Comparison of ENCODE assay signal across 7 mouse cellular contexts in genomic region chrX:102251937-102252860, GRCm38 (mm10). TPM values are rescaled to one million over a fixed set of nuclear protein-coding genes. Genes with fewer than 3 reads are reported as not detected.
DNase-seq lines count a peak whose midpoint lies in the region; ATAC-seq lines count a peak whose summit lies in the region.

Gene Cited1 (minus strand): TSS chrX:102252181.

- peak; percentile 95 for ATAC-seq in megakaryocyte progenitor cell, adult 5-6 weeks (replicated peaks; ENCODE audit: poor library complexity)

- peak; percentile 85 to 88 for DNase-seq in adrenal gland, adult (ENCODE audit: inconsistent age in 2 of 2, low spot score in 1 of 2)
- DNase-seq in cerebellum, postnatal 36 days: peak; percentile 59 to 63
- DNase-seq in gastrocnemius, postnatal 14 days: peak; percentile 33
- DNase-seq in induced T-regulatory cell, adult 2 months (ENCODE audit: low read depth): peak; percentile 28
- DNase-seq in left cerebral cortex, postnatal 10 days (ENCODE audit: extremely low spot score in 1 of 2, low spot score in 2 of 2): peak; percentile 36 to 71
- DNase-seq in right cerebral cortex, postnatal 36 days (ENCODE audit: low spot score in 2 of 2): peak; percentile 43 to 49

- intact Hi-C loops in gastrocnemius, postnatal 14 days (cut with DNase I; ENCODE audit: low total_unique reads): no loop called here
- intact Hi-C loops in left cerebral cortex, postnatal 10 days (cut with DNase I): no loop called here

RNA-seq across cellular contexts. Expression of gene Cited1, which starts in this region (rescaled TPM):
- 1 to 10 TPM; 2.1 to 2.5 TPM for total RNA-seq in gastrocnemius, postnatal 14 days (2021)
- 1 to 10 TPM; 3.6 to 3.7 TPM for total RNA-seq in left cerebral cortex, postnatal 10 days (2021)
- total RNA-seq in megakaryocyte progenitor cell, adult 5-6 weeks (2015): not detected in 2 replicates
- total RNA-seq in megakaryocyte progenitor cell, adult 5-6 weeks (2017): not detected in 2 replicates

Comparison
In these comparisons a context has a peak if more than half of its experiments do, and no peak if none do; other contexts are left out.
1. Peak in every context shown above with its lines: DNase-seq and ATAC-seq.
2. Peak in ATAC-seq in megakaryocyte progenitor cell, adult 5-6 weeks; RNA of the gene not detected or under 1 TPM.
3. DNase-seq: peak in every context shown above with its lines; median percentile 86 in adrenal gland, adult; 61 in cerebellum, postnatal 36 days; 54 in left cerebral cortex, postnatal 10 days; 46 in right cerebral cortex, postnatal 36 days; 33 in gastrocnemius, postnatal 14 days; 28 in induced T-regulatory cell, adult 2 months.